Mouse (Mus musculus) CD4-positive helper T cell, adult 2 months (primary cell): Measurements from ENCODE around the gene Sympk.

Experiments used
- DNase-seq: peaks from one replicate; pipeline ENCODE4 v3.0.0-alpha.2; 2012; ENCODE audit warnings: low read depth, missing footprints, low spot score

The Sympk gene

GRCm38 (mm10) chr7:19007026-19007977 lies 16.9 kb upstream of the Sympk start:
- DNase-seq = no peak

- DNase-seq = no peak
Observed at GRCm38 (mm10) chr7:19010581-19010980, 13.6 kb upstream of the Sympk start.

DNA sequence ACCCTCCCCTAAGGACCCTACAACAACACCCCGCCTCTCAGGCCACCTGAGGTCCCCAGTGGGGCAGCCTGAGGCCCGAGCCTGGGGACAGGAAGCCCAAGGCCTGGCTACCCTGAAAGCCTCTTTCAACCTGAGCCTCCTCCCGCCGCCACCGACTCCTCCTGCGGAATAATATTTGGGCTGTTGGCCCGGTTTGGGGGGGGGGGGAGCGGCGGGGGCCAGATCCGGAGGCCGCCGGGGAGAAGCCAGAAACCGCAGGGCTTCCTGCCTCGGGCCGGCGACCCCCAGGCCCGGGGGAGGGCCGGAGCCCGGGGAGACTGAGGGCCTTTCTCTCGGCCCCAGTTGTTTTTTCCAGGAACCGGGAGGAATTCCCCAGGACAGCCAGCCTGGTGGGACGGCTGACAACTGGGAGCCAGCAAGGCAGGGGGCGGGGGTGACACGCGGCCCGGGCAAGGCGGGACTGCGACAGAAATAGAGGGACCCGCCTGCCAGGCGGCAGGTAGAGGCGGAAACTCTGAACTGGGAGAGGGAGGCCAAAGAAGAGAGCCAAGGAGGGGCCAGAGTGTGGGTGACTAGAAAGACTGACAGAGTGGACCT lies 12.1 kb upstream of the Sympk start:
- DNase-seq = no peak

DNA sequence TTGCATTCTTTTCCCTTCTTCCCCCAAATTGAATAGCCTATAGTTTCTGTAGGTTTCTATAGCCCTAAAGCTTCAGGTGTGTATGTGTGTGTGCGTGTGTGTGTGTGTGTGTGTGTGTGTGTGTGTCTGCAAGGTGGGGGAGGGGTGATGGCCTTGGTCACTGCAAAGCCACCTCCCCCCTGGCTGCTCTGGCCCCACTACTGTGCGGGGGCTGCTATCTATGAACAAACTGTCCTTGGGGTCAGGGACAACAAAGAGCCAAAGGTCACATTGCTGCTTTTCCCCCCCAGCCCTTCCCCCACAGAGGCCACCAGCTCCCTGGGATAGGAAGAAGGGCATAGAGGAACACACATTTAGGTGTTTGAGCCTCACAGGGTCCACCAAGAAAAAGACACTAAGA lies 11.3 kb upstream of the Sympk start:
- DNase-seq = no peak

DNA sequence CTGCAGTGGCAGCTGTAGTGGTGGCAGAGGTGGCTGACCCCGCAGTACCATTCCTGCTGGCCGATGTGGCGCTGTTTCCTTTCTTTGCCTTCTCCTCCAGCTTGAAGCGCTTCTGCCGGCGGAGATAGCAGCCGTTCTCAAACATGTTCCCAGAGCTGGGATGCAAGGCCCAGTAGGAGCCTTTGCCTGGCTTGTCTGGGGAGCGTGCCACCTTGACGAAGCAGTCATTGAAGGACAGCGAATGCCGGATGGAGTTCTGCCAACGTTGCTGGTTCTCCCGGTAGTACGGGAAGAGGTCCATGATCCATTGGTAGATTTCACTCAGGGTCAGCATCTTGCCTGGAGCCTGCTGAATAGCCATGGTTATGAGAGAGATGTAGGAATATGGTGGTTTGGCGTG lies 9.7 kb upstream of the Sympk start:
- no peak for DNase-seq

DNA sequence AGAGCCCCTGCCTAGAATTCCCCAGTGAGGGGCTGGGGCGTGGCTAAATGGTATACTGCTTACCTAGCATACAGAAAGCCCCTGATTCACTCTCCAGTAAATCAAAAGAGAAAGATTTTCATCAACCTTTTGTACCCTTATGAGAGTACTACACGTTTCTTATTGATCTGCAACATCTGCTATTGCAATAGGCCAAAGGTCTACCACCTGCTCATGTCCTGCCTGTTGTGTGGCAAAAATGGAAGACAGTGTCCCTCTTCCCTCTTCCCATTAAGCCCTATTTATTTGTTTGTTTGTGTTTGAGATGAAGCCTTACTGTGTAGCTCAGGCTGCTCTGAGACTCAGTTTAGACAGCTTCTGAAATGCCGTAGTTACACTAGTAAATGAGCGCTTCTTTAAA lies 8.1 kb upstream of the Sympk start:
- DNase-seq = no peak

- no peak for DNase-seq
Observed at GRCm38 (mm10) chr7:19017909-19018308, 6.3 kb upstream of the Sympk start.

- DNase-seq = no peak
Observed at GRCm38 (mm10) chr7:19021048-19021447, 3.1 kb upstream of the Sympk start.

DNA sequence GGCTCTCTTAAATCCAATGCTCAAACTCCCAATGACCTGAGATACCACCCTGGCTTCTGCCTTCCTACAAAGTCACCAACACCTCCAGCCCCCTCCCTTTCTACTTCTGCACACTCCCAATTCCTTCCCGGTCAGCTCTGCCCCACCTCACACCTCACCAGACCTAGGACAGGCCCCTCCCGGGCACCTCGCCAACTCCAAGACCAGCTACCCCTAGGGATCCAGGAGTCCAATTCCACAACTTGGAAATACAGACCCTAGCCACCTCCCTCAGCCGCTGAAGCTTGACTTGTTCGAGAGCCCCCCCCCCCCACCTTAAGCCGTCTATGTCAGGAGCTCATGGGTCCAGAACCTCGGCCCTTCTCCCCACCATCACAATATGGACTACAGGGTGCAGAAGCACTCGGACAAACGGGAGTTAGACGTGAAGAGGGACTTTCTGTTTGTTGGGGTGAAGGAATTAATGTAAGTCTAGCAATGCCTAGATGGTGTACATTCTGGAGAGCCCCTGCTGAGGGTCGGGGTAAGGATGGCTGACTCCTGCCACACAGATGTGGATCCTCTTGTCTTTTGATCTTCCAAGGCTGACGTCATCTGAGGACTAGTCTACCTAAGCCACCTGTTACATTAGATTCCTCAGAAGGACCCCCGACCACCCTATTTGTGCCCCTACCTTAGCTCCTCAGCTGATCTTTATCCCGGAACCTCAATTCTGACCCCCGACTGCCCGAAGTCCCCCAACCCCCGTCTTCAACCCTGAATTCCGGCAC lies 1.8 kb upstream of the Sympk start:
- no peak for DNase-seq

DNA sequence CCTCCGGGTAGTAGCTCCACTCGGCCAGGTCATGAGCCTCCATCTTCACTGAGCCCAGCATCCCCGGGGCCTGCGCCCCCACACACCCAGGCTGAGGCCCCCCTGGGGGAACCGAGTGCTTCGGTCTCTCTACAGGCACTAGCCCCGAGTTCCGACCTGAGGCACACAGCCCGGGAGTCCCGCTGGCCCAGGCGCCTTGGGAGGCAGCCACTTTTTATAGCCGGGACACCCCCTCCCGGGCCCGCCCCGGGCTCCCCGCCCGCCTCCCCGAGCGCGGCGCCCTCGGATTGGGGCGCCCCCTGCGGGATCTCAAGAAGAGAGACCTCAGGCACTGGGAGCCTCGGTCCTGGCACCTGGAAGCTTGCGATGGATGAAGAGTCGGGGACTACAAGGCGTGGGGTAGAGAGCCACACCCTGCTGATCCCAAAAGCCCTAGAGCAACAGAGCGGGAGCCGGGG lies 791 bp upstream of the Sympk start, which contains the start of gene Foxa3:
TSS of gene Foxa3 (minus strand) at position 182 of the 458 bp plus-strand sequence.
- peak; percentile 80 for DNase-seq

- DNase-seq = no peak
Observed at GRCm38 (mm10) chr7:19024581-19025255, 541 bp downstream of the Sympk start.

DNA sequence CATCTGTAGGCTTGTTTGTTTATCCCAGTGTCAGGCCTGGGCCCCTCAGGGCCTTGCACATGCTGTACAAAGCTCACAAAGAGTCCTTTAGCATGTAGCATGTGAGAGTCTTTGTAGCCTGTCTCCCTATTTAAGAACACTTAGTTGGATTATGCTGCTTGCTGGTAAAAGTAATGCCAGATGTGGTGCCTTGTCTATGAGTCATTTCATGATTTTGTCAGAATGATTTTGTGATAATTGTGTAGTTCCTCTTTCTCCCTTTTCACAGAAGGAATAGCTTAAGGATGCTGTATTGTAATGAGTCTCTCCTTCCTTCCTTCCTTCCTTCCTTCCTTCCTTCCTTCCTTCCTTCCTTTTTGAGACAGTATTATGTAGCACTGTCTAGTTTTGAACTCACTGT lies 3.9 kb downstream of the Sympk start:
- no peak for DNase-seq

DNA sequence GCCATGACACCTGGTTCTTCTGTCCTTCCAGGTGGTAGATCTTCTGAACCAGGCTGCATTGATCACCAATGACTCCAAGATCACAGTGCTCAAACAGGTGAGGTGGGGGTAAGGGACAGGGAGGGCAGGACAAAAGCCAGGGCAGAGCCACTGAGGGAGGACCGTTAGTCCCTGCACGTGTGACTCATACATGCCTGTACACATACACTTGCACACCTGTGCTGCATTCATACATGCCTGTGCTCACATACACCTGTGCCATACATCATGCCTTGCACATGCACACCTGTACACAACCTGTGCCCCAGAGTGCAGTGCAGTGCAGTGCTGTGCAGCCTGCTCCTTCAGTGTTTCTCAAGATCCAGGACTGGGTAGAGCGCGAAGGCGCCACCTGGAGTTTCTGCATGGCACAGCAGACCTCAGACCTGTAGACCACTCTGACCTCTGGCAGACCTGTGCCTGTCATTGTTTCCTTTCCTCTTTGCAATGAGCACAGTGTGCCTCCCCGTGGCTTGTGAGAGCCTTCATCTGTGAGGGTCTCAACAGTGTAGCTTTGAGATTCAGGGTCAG lies 5.0 kb downstream of the Sympk start:
- peak; percentile 56 for DNase-seq

GRCm38 (mm10) chr7:19031641-19032040 lies 7.5 kb downstream of the Sympk start:
- no peak for DNase-seq

DNA sequence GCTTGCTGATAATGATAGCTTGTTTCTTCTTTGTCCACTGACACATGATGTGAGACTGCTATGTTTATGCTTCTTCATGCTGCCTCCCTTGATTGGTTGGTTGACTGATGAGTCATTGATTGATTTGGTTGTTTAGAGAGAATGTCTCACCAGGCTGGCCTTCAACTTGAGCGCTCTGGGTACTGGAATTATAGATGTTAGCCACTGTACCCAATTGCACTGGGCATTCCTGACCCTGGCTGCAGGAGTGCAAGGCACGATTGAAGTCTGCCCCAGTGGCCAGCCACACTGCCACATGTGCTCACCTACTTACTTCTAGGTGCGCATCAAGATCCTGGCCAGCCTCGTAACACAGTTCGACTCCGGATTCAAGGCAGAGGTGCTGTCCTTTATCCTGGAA lies 20.4 kb downstream of the Sympk start:
- no peak for DNase-seq

DNA sequence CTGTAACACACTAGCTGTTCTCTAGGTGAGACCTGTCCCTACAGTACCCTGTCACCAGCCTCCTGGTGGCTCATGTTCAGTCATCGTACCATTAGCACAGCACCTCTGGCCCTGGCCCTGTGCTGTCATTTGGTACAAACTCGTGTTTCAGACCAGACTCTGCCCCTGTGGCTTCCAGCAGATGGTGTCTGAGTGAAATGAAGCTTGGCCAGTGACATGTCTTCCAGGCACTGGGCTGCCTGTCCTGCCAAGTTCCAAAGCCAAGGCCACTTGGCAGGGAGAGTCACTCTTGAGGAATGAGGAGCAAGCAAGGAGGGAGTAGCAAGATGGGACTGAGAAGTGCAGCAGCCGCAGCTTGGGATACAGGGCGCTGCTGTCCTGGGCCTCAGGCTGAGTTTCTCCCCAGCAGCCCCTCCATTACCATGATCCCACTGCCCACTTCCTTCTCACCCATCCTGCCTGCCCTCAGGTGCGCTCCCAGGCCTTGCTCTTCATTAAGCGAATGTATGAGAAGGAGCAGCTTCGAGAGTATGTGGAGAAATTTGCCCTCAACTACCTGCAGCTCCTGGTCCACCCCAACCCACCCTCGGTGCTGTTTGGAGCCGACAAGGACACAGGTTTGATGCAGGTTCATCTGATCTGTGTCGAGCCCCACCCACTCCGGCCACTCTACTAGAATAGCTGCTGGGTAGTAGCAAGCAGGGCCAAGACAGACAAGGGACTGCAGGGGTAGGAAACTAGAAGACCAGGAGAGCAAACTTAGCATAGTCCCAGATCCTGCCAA lies 22.3 kb downstream of the Sympk start:
- no peak for DNase-seq

DNA sequence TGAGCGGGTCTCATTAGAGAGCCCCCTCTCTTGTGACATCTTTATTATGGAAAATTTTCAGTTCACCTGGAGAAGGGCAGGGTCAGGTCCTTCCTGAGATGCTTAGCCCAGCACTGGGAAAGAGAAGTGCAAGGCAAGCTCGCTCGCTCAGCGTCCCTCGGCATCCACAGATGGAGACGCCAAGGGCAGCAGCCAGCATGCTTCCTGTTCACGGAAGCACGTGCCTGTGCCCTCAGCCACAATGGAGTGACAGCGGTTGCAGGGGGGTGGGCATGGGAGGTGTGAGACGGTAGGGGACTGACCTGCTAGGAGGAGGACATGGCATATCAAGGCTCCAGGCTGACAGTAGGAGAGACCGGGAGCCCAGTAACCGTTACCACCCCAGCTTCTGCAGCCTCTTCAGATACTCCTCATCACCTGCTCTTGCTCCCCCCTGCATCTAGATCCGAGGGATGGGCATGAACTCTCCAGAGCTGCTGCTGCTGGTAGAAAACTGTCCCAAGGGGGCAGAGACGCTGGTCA lies 23.9 kb downstream of the Sympk start:
- no peak for DNase-seq

DNA sequence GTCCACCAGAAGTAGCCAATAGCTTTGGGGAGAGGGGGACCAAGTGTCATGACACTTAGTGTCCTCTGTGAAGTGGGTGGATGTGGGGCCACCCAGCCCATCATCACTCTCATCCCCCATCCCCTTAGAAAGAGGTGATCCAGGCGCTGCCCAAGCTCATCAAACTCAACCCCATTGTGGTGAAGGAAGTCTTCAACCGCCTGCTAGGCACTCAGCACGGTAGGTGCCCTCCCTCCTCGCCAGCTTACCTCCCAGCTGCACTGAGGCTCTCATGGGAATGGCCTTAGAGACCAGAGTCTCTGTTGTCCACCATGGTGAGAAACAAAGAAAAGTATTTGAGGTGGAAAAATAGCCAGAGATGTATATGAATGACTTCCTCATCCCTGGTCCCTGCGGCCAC lies 25.1 kb downstream of the Sympk start:
- no peak for DNase-seq

GRCm38 (mm10) chr7:19050172-19050571 lies 26.0 kb downstream of the Sympk start:
- no peak for DNase-seq

GRCm38 (mm10) chr7:19051161-19051560 lies 27.0 kb downstream of the Sympk start:
- no peak for DNase-seq
